Comparison of ENCODE assay signal across 8 mouse cellular contexts in genomic region chr3:53590139-53590621, GRCm38 (mm10).
DNase-seq lines count a peak whose midpoint lies in the region; ATAC-seq and TF ChIP-seq lines count a peak whose summit lies in the region.

No protein-coding gene starts in this region.

- no peaks in the 10 kb centered on the region for H3K9me3 ChIP-seq in heart, embryonic 10.5 days
- no peaks in the 10 kb centered on the region for H3K9me3 ChIP-seq in kidney, postnatal 0 days (replicated peaks; ENCODE audit: low read length)
- no peaks in the 10 kb centered on the region for H3K9me3 ChIP-seq in limb, embryonic 14.5 days (ENCODE audit: control insufficient read depth, low read length)

- H3K36me3 ChIP-seq in heart, embryonic 10.5 days = 0 out of 2 replicates have a peak, but pooled peaks cover 2% of the 10 kb centered on the region
- H3K36me3 ChIP-seq in kidney, postnatal 0 days (ENCODE audit: insufficient read depth, low read length) = no peaks in the 10 kb centered on the region
- H3K36me3 ChIP-seq in limb, embryonic 14.5 days (ENCODE audit: control insufficient read depth, insufficient read depth, low read length) = no peaks in the 10 kb centered on the region

- peak overlapping the region; percentile 13; the same call in 1 of the 2 replicates for H3K27ac ChIP-seq in heart, embryonic 10.5 days
- no peak overlapping the region for H3K27ac ChIP-seq in kidney, postnatal 0 days
- H3K27ac ChIP-seq in limb, embryonic 14.5 days (replicated peaks; ENCODE audit: low read depth, low read length) = no peak overlapping the region

- peaks cover 14% of the 10 kb centered on the region for H3K4me1 ChIP-seq in heart, embryonic 10.5 days
- no peaks in the 10 kb centered on the region for H3K4me1 ChIP-seq in kidney, postnatal 0 days (replicated peaks; ENCODE audit: insufficient read depth, low read length)
- H3K4me1 ChIP-seq in limb, embryonic 14.5 days (ENCODE audit: control insufficient read depth, insufficient read depth, low read length) = no peaks in the 10 kb centered on the region

- 3% methylated on average over 2 of the region's 2 CpGs for WGBS in heart, embryonic 10.5 days
- WGBS in kidney, postnatal 0 days = 2% methylated on average over 2 of the region's 2 CpGs
- 4% methylated on average over 2 of the region's 2 CpGs for whole genome bisulfite sequencing in limb, embryonic 14.5 days

- ATAC-seq in kidney, postnatal 0 days (replicated peaks; ENCODE audit: low FRiP score, low read depth) = peak; percentile 34; the same call in 1 of the 2 replicates
- ATAC-seq in limb, embryonic 14.5 days (ENCODE audit: low FRiP score, low read depth) = peak; percentile 19; the same call in 1 of the 2 replicates
- no peak for ATAC-seq in inflammation-experienced regulatory T-cells, adult 6 months

- no peaks in the 10 kb centered on the region for H3K27me3 ChIP-seq in heart, embryonic 10.5 days (ENCODE audit: insufficient read depth, poor library complexity, severe bottlenecking)
- no peaks in the 10 kb centered on the region for H3K27me3 ChIP-seq in kidney, postnatal 0 days (ENCODE audit: insufficient read depth, low read length)
- no peaks in the 10 kb centered on the region for H3K27me3 ChIP-seq in limb, embryonic 14.5 days (ENCODE audit: control insufficient read depth, insufficient read depth, low read length)

- TF ChIP-seq POLR2A in limb, embryonic 14.5 days (IDR thresholded peaks at IDR 0.05; ENCODE audit: borderline replicate concordance, extremely low read depth, insufficient read depth, insufficient read length) = no peak

- H3K9ac ChIP-seq in kidney, postnatal 0 days (ENCODE audit: low read depth, low read length) = no peak overlapping the region
- no peak overlapping the region for H3K9ac ChIP-seq in limb, embryonic 14.5 days (ENCODE audit: low read depth, low read length, severe bottlenecking)

- peak; percentile 31 for DNase-seq in A20 (ENCODE audit: low read depth, low spot score)
- DNase-seq in MN1 (ENCODE audit: low spot score) = peak; percentile 23
- DNase-seq in embryo, embryonic 10 days (ENCODE audit: low spot score) = peak; percentile 63
- DNase-seq in heart, embryonic 10.5 days (ENCODE audit: low spot score) = no peak
- DNase-seq in kidney, postnatal 0 days (ENCODE audit: low spot score) = peak; percentile 87
- DNase-seq in limb, embryonic 14.5 days (ENCODE audit: low spot score) = peak; percentile 82
- DNase-seq in retina, embryonic 14.5 days (ENCODE audit: low spot score) = peak; percentile 84

- no peak overlapping the region for H3K4me3 ChIP-seq in heart, embryonic 10.5 days
- H3K4me3 ChIP-seq in kidney, postnatal 0 days (replicated peaks; ENCODE audit: low read depth, low read length) = no peak overlapping the region
- H3K4me3 ChIP-seq in limb, embryonic 14.5 days (replicated peaks; ENCODE audit: low read length) = no peak overlapping the region

- peak; percentile 86 for TF ChIP-seq CTCF in kidney, postnatal 0 days (IDR thresholded peaks at IDR 0.05; ENCODE audit: low read depth)

- H3K4me2 ChIP-seq in kidney, postnatal 0 days (ENCODE audit: low read length) = no peak overlapping the region
- H3K4me2 ChIP-seq in limb, embryonic 14.5 days (replicated peaks; ENCODE audit: low read depth, low read length, severe bottlenecking) = no peak overlapping the region
